Mouse (Mus musculus) liver (tissue): ENCODE data around the gene Ercc1.

Source experiments
- DNase-seq: peaks from one replicate; pipeline ENCODE4 v3.0.0-alpha.2; 2020; ENCODE audit warnings: mixed read lengths

Ercc1 gene

GRCm38 (mm10) chr7:19344237-19344847 lies at the start of gene Ercc1:
Ercc1 (plus strand) TSS chr7:19344778.
- no peak for DNase-seq

DNA sequence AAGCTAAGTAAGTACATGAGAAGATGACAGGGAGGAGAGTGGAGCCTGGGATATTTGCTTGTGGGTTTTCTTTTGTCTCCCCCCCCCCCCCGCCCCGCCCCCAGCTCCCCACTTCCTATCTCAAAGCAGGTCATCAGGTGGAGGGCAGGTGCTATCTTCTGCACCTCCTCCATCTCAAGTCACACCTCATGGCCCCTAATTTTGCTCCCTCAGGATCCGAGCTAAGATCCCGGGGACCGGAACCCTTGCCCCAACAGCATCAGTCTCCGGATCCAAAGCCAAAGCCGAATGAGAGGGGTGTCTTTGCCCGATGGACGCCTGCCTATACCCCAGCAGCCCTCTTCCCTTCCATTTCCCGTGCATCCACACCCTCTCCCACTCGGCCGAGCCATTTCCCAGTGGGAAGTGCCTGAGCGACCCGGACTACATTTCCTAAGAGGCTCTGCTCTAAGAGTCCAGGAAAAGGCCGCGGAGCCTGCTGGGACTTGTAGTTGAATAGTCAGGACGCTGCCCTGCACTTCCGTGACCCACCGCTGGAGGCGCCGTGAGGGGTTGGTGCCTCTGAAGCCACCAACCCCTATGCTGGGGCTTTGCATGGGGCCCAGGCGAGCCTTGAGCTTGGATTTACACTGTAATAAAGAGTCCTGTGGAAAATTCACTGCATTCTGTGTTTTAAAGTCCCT lies 48.9 kb upstream of the Ercc1 start:
- peak; percentile 93 for DNase-seq

GRCm38 (mm10) chr7:19297034-19297433 lies 47.5 kb upstream of the Ercc1 start:
- no peak for DNase-seq

GRCm38 (mm10) chr7:19297794-19298193 lies 46.8 kb upstream of the Ercc1 start:
- no peak for DNase-seq

- peak; percentile 58 for DNase-seq
These were observed 45.4 kb upstream of the Ercc1 start for GRCm38 (mm10) chr7:19299194-19299593.

- peak; percentile 81 for DNase-seq
These were observed 43.8 kb upstream of the Ercc1 start for GRCm38 (mm10) chr7:19300501-19301421.

GRCm38 (mm10) chr7:19301461-19302263 lies 42.9 kb upstream of the Ercc1 start:
- no peak for DNase-seq

GRCm38 (mm10) chr7:19302264-19303045 lies 42.1 kb upstream of the Ercc1 start:
- no peak for DNase-seq

- no peak for DNase-seq
These were observed 41.6 kb upstream of the Ercc1 start for GRCm38 (mm10) chr7:19303046-19303305.

DNA sequence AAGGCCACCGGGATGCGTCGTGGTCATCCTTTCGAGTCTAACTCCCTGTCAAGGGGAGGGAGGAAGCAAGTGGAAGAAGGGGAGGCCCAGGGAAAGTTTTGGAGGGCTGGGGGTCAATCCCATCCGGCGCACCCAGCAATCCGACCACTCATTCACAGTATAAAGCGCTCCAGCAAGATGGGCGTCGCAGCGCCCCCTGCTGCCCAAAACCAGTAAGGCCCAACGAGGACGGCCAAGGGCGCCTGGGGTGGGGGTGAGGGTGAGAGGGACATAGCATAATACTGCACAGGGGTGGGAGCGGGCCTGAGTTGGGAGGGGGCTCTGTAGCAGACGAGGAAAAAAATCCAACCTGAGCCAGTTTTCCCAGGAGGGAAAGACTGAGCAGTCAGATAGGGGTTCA lies 40.8 kb upstream of the Ercc1 start:
- DNase-seq: peak; percentile 77

- no peak for DNase-seq
These were observed 39.8 kb upstream of the Ercc1 start for GRCm38 (mm10) chr7:19304501-19305412.

DNA sequence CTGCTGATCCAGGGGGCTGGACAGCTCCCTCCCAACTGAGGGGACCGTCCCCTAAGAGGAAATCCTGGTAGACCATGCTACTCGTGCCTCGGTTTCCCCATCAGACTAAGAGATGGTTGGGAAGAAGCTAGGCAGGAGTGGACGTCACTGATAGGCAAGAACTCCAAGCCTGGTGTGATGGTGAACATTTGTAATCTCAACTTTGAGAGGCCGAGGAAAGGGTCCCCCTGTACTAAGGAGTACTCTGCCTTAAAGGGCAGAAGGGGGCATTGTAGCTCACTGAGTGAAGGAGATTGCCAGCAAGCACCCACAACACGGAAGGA lies 39.2 kb upstream of the Ercc1 start:
- no peak for DNase-seq

GRCm38 (mm10) chr7:19305796-19306765 lies 38.5 kb upstream of the Ercc1 start:
- no peak for DNase-seq

- no peak for DNase-seq
These were observed 37.5 kb upstream of the Ercc1 start for GRCm38 (mm10) chr7:19306819-19307738.

DNA sequence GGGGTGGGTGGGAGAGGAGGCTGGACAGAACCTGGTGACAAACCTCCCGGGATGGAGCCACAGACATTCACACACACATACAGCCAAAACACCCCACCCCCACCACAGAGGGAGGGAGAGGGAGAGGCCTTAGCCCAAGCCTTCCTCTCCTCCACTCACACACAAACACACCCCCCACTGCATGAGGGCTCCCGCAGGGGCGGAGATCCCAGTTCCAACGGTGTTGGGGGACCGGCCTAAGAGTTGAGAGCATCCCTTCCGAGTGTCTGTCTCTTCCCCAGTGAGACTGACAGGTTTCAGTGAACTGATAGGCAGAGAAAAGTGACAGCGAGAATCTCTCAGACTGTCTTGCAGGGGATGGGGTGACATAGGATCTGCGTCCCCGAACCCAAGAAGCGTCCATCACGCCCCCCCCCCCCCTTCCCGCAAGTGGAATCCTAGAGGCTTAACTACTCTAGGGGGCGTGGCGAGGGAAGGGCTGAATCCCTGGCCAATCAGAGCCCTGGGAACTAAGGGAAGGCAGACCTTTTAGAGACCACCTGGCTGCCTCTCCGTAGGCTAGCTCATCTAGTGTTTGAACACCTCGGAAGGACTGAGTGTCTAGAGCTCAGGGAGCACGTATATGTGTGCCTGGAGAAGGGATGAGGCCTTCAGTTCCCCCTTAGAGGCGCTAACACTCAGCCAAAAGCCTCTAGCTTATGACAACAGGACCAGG lies 36.7 kb upstream of the Ercc1 start:
- DNase-seq: peak; percentile 57

- DNase-seq: peak; percentile 93
These were observed 35.9 kb upstream of the Ercc1 start for GRCm38 (mm10) chr7:19308454-19309277.

DNA sequence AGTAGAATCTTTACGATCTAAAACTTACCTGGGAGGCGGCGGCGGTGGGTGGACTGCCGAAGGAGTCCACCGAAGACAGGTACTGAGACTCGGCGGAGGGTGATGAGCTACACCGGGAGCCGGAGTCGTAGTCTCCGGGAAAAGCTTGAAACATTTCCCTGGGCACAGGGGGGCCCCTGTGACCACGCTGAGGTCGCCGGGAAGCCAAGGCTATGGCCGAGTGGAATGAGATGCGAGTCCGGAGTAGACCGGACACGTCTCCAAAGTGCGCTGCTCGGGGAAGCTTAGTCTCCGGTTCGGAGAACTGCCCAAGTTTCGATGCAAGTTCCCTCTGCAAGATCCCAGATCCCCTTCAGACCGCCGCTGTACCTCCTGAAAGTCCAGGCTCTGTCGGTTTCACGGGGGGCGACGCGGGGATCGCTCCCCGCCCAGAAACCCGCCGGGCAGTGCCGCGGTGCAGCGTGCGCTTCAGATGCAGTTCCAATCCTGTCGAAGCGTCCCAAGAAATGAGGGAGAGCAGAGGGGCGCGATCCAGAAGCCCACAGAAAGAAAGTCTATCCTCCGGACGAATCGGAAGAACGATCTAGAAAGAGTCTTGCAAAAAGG lies 35.2 kb upstream of the Ercc1 start:
- DNase-seq: no peak
